Mouse (Mus musculus) C2C12 (cell line): ENCODE data around the gene Ugt1a9.

ENCODE experiments used
- CTCF ChIP-seq: IDR thresholded peaks from one replicate; pipeline ENCODE4 v1.5.1; 2011; ENCODE audit not compliant: control insufficient read depth, insufficient read depth, insufficient read length
- FOSL1 ChIP-seq: IDR thresholded peaks from one replicate; pipeline ENCODE4 v1.8.0; 2011; ENCODE audit warnings: mild to moderate bottlenecking, low read length; ENCODE audit not compliant: poor library complexity, insufficient read depth, severe bottlenecking
- MYOG ChIP-seq: IDR thresholded peaks from one replicate; pipeline ENCODE4 v1.6.1; 2011; ENCODE audit not compliant: control insufficient read depth, insufficient read length; ENCODE audit errors: extremely low read depth
- USF1 ChIP-seq: IDR thresholded peaks from one replicate; pipeline ENCODE4 v1.6.1; 2011; ENCODE audit warnings: low read depth, mild to moderate bottlenecking, control low read depth, moderate library complexity

GRCm38 (mm10) chr1:88070495-88070894 is at the start of gene Ugt1a9:
- TF ChIP-seq CTCF (no peak), MYOG (no peak), USF1 (no peak), FOSL1 (no peak)
